Mouse (Mus musculus) midbrain, embryonic 12.5 days (tissue): Measurements from ENCODE around the gene Chrnd. TPM values are rescaled to one million over a fixed set of nuclear protein-coding genes. Genes with fewer than 3 reads are reported as not detected.

Experiments used
- ATAC-seq: fragments of 200-750 bp; cut with Nextera tagmentation; 2 replicates; pipeline ENCODE4 v1.8.0; 2017; ENCODE audit warnings: low read depth, moderate TSS enrichment, moderate library complexity; ENCODE audit not compliant: low FRiP score
- H3K27ac ChIP-seq: fragments of 300-500 bp; sonication (generic); replicated peaks from 2 replicates; pipeline ENCODE4 v1.5.1; 2016; ENCODE audit warnings: mild to moderate bottlenecking
- H3K27me3 ChIP-seq: fragments of 300-500 bp; sonication (generic); 2 replicates; pipeline ENCODE4 v1.6.1; 2016; ENCODE audit warnings: mild to moderate bottlenecking
- H3K36me3 ChIP-seq: fragments of 300-500 bp; sonication (generic); 2 replicates; pipeline ENCODE4 v1.6.1; 2016
- H3K4me1 ChIP-seq: fragments of 300-500 bp; sonication (generic); 2 replicates; pipeline ENCODE4 v1.6.1; 2016
- H3K4me2 ChIP-seq: fragments of 300-500 bp; sonication (generic); replicated peaks from 2 replicates; pipeline ENCODE4 v1.6.1; 2016; ENCODE audit warnings: mild to moderate bottlenecking, moderate library complexity
- H3K4me3 ChIP-seq: fragments of 300-500 bp; sonication (generic); 2 replicates; pipeline ENCODE4 v1.5.1; 2016; ENCODE audit warnings: mild to moderate bottlenecking
- H3K9ac ChIP-seq: fragments of 300-500 bp; sonication (generic); replicated peaks from 2 replicates; pipeline ENCODE4 v1.6.1; 2016; ENCODE audit warnings: mild to moderate bottlenecking, moderate library complexity
- H3K9me3 ChIP-seq: fragments of 300-500 bp; sonication (generic); 2 replicates; pipeline ENCODE4 v1.6.1; 2016; ENCODE audit warnings: mild to moderate bottlenecking
- WGBS: fragments of 180-500 bp; shearing (Covaris S2); methylation state at CpG from one replicate; pipeline ENCODE4 v1.1.7; 2016; 5-methylcytosine and 5-hydroxymethylcytosine counted together
- polyA plus RNA-seq: library from polyadenylated mRNA; unstranded; fragments of >200 nt; fragmentation: Nextera tagmentation; extraction: Ambion mirVana; gene quantifications from 2 replicates; pipeline ENCODE4 v1.2.1, GENCODE M21; 2016

Chrnd gene
- polyA plus RNA-seq, 1 experiment from 2014 or later = not detected

GRCm38 (mm10) chr1:87211431-87211830 is 21.0 kb downstream of the Chrnd start:
- peaks cover 24% of the 10 kb centered on the region for H3K4me1 ChIP-seq
- no peak for ATAC-seq
- H3K27me3 ChIP-seq = peaks cover 24% of the 10 kb centered on the region
- H3K4me3 ChIP-seq = no peak overlapping the region
- H3K4me2 ChIP-seq = no peak overlapping the region
- H3K36me3 ChIP-seq = no peaks in the 10 kb centered on the region
- no peak overlapping the region for H3K9ac ChIP-seq
- H3K27ac ChIP-seq = no peak overlapping the region
- 86% methylated on average over 4 of the region's 4 CpGs for WGBS
- H3K9me3 ChIP-seq = no peaks in the 10 kb centered on the region

GRCm38 (mm10) chr1:87213735-87214704 is 23.6 kb downstream of the Chrnd start, which contains the start of gene Eif4e2:
TSS of gene Eif4e2 (plus strand) at chr1:87213914.
- Histone ChIP-seq H3K4me3 (peak within 1 kb of the TSS; percentile 88), H3K4me1 (peaks cover 34% of the 10 kb centered on the region), H3K27me3 (0 out of 2 replicates have a peak, but pooled peaks cover 5% of the 10 kb centered on the region), H3K9ac (peak within 1 kb of the TSS; percentile 93), H3K36me3 (peaks cover 2% of the 10 kb centered on the region; the same call in 1 of the 2 replicates), H3K4me2 (peak within 1 kb of the TSS; percentile 78), H3K27ac (peak within 1 kb of the TSS; percentile 97), H3K9me3 (no peaks in the 10 kb centered on the region)
- WGBS = under 1% methylated on average over 93 of the region's 99 CpGs
- peak; percentile 97 for ATAC-seq

GRCm38 (mm10) chr1:87214748-87215147 is 24.3 kb downstream of the Chrnd start:
- H3K4me2 ChIP-seq = peak overlapping the region; percentile 78
- no peaks in the 10 kb centered on the region for H3K9me3 ChIP-seq
- peaks cover 10% of the 10 kb centered on the region for H3K36me3 ChIP-seq
- 45% methylated on average over 4 of the region's 4 CpGs for WGBS
- peak overlapping the region; percentile 88 for H3K4me3 ChIP-seq
- peaks cover 34% of the 10 kb centered on the region for H3K4me1 ChIP-seq
- peak overlapping the region; percentile 97 for H3K27ac ChIP-seq
- H3K9ac ChIP-seq = peak overlapping the region; percentile 93
- no peak for ATAC-seq
- 0 out of 2 replicates have a peak, but pooled peaks cover 5% of the 10 kb centered on the region for H3K27me3 ChIP-seq

DNA sequence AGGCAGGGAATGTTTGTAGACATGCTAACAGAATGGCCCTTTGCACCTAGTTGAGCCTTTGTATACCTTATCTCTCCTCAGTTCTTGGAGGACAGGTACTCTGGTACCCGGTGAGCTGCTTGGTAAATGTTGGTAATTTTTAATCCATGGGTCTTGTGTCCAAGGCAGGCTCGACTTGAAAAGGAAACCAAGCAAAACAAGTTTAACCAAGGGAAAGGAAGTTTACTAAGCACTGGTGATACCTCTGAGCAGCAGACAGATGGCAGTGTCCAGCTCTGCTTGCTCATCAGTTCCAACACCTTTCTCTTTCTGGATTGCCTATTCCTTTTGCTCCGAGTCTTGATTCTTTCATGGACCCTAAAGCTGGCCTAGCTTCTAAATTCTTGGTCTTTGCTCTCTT is 27.5 kb downstream of the Chrnd start:
- WGBS = 79% methylated on average over 3 of the region's 3 CpGs

GRCm38 (mm10) chr1:87225739-87226138 is 35.3 kb downstream of the Chrnd start:
- no peak overlapping the region for H3K4me2 ChIP-seq
- H3K27me3 ChIP-seq = no peaks in the 10 kb centered on the region
- H3K9me3 ChIP-seq = no peaks in the 10 kb centered on the region
- ATAC-seq = no peak
- peaks cover 93% of the 10 kb centered on the region for H3K36me3 ChIP-seq
- no peak overlapping the region for H3K9ac ChIP-seq
- no peak overlapping the region for H3K4me3 ChIP-seq
- H3K27ac ChIP-seq = no peak overlapping the region
- no peaks in the 10 kb centered on the region for H3K4me1 ChIP-seq
- 94% methylated on average over 8 of the region's 8 CpGs for WGBS

More for the DNA sequence above, 27.5 kb downstream of the Chrnd start:
- Histone ChIP-seq H3K9me3 (no peaks in the 10 kb centered on the region), H3K4me1 (peaks cover 32% of the 10 kb centered on the region), H3K4me2 (no peak overlapping the region), H3K4me3 (no peak overlapping the region), H3K36me3 (peaks cover 42% of the 10 kb centered on the region), H3K27ac (no peak overlapping the region), H3K9ac (no peak overlapping the region), H3K27me3 (no peaks in the 10 kb centered on the region)
- ATAC-seq = no peak

- Histone ChIP-seq H3K36me3 (peaks cover 90% of the 10 kb centered on the region), H3K9ac (no peak overlapping the region), H3K27me3 (no peaks in the 10 kb centered on the region), H3K4me2 (no peak overlapping the region), H3K9me3 (no peaks in the 10 kb centered on the region), H3K27ac (no peak overlapping the region), H3K4me3 (no peak overlapping the region), H3K4me1 (no peaks in the 10 kb centered on the region)
- WGBS = 92% methylated on average over 1 of the region's 1 CpGs
- ATAC-seq = no peak
Measured at GRCm38 (mm10) chr1:87226409-87227159, 36.2 kb downstream of the Chrnd start.

- no peaks in the 10 kb centered on the region for H3K27me3 ChIP-seq
- no peak overlapping the region for H3K9ac ChIP-seq
- no peak overlapping the region for H3K27ac ChIP-seq
- no peak overlapping the region for H3K4me3 ChIP-seq
- no peaks in the 10 kb centered on the region for H3K4me1 ChIP-seq
- no peak for ATAC-seq
- no peaks in the 10 kb centered on the region for H3K9me3 ChIP-seq
- 95% methylated on average over 3 of the region's 3 CpGs for WGBS
- no peak overlapping the region for H3K4me2 ChIP-seq
- H3K36me3 ChIP-seq = peaks cover 90% of the 10 kb centered on the region
Measured at GRCm38 (mm10) chr1:87227160-87227550, 36.7 kb downstream of the Chrnd start.

DNA sequence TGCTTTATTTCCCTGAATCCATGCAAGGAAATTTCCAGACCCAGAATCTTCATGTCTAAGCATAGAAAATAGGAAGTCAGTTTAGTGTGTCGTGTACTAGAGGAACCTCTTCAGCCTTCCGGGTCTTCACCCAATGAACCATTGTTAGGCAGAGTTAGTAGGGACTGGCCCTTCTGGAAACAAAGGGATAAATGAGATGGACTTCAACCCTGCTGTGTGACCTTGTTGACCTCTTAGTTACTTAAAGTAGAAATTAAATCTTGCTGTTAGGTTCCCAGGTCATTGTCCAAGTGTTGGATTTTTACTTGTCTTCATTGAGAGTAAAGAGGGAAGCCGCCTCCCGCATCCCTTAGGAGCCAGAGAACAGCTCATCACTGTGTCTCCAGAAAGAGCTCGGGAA is 40.2 kb downstream of the Chrnd start:
- no peaks in the 10 kb centered on the region for H3K4me1 ChIP-seq
- H3K9ac ChIP-seq = no peak overlapping the region
- H3K27ac ChIP-seq = no peak overlapping the region
- no peaks in the 10 kb centered on the region for H3K9me3 ChIP-seq
- ATAC-seq = no peak
- no peak overlapping the region for H3K4me2 ChIP-seq
- H3K4me3 ChIP-seq = no peak overlapping the region
- peaks cover 90% of the 10 kb centered on the region for H3K36me3 ChIP-seq
- H3K27me3 ChIP-seq = no peaks in the 10 kb centered on the region
- 70% methylated on average over 5 of the region's 5 CpGs for WGBS

- Histone ChIP-seq H3K36me3 (peaks cover 88% of the 10 kb centered on the region), H3K27me3 (no peaks in the 10 kb centered on the region), H3K4me3 (no peak overlapping the region), H3K4me2 (no peak overlapping the region), H3K9ac (no peak overlapping the region), H3K27ac (no peak overlapping the region), H3K9me3 (no peaks in the 10 kb centered on the region), H3K4me1 (no peaks in the 10 kb centered on the region)
- whole genome bisulfite sequencing = 70% methylated on average over 7 of the region's 7 CpGs
- ATAC-seq = no peak
Measured at GRCm38 (mm10) chr1:87232197-87232596, 41.8 kb downstream of the Chrnd start.

GRCm38 (mm10) chr1:87239056-87239455 is 48.6 kb downstream of the Chrnd start:
- Histone ChIP-seq H3K36me3 (peaks cover 54% of the 10 kb centered on the region), H3K27me3 (no peaks in the 10 kb centered on the region), H3K4me2 (no peak overlapping the region), H3K9me3 (no peaks in the 10 kb centered on the region), H3K27ac (no peak overlapping the region), H3K9ac (no peak overlapping the region), H3K4me3 (no peak overlapping the region), H3K4me1 (no peaks in the 10 kb centered on the region)
- WGBS = 80% methylated on average over 8 of the region's 8 CpGs
- no peak for ATAC-seq

DNA sequence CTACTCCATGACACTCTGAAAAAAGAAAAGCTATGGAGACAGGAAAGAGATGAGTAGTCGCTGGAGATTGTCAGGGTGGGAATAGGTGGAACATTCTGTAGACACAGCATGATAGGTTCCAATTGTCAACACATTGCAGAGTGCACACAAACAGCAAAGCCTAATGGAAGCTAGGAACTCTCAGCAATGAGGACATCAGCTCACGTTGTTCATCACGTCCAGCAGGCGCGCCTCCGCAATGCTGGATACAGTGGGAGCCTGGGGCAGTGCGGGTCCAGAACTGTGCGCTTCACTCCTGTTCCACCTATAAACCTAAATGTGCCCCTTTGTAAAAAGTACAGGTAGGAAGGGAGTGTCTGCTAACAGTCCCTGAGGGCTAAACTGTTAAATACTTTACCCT is 52.6 kb downstream of the Chrnd start:
- H3K4me3 ChIP-seq = no peak overlapping the region
- 90% methylated on average over 8 of the region's 8 CpGs for WGBS
- no peaks in the 10 kb centered on the region for H3K9me3 ChIP-seq
- H3K36me3 ChIP-seq = peaks cover 17% of the 10 kb centered on the region
- H3K9ac ChIP-seq = no peak overlapping the region
- no peak overlapping the region for H3K27ac ChIP-seq
- H3K4me1 ChIP-seq = 0 out of 2 replicates have a peak, but pooled peaks cover 3% of the 10 kb centered on the region
- no peak overlapping the region for H3K4me2 ChIP-seq
- H3K27me3 ChIP-seq = no peaks in the 10 kb centered on the region
- ATAC-seq = no peak

- 52% methylated on average over 1 of the region's 1 CpGs for WGBS
- no peaks in the 10 kb centered on the region for H3K36me3 ChIP-seq
- H3K9ac ChIP-seq = no peak overlapping the region
- 0 out of 2 replicates have a peak, but pooled peaks cover 3% of the 10 kb centered on the region for H3K4me1 ChIP-seq
- no peak overlapping the region for H3K4me3 ChIP-seq
- H3K4me2 ChIP-seq = no peak overlapping the region
- H3K27me3 ChIP-seq = no peaks in the 10 kb centered on the region
- H3K9me3 ChIP-seq = no peaks in the 10 kb centered on the region
- no peak overlapping the region for H3K27ac ChIP-seq
- no peak for ATAC-seq
Measured at GRCm38 (mm10) chr1:87245430-87245829, 55.0 kb downstream of the Chrnd start.
